Mouse (Mus musculus): ENCODE data around the gene Slc7a15. TPM values are rescaled to one million over a fixed set of nuclear protein-coding genes. Genes with fewer than 3 reads are reported as not detected.

Slc7a15 gene
- polyA plus RNA-seq, 1 experiment from 2014 or later, result not detected

DNA sequence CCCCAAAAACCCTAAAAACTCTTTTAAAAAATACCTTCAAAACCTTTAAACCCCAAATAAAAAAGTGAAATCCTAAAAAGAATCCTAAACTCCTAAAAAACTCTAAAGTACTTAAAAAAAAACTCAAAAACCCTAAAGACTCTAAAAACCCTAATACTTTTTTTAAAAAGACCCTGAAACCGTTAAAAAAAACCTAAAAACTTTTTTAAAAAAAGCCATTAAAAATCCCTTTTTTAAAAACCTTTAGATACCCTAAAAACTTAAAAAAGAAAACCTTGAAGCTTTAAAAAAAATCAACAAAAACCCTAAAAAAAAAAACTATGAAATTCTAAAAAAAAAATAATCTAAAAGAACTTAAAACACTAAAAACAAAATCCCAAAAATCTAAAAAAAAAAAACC is 35.4 kb upstream of the Slc7a15 start:
- no peak overlapping the region for H3K9ac ChIP-seq (replicated peaks; ENCODE audit: low read depth, low read length)
- ATAC-seq (ENCODE audit: insufficient number of reproducible peaks, insufficient read depth, low FRiP score, low read depth), result no peak
- no peak overlapping the region for H3K27ac ChIP-seq (ENCODE audit: low read length)
- H3K9me3 ChIP-seq (ENCODE audit: control insufficient read depth, low read depth, low read length), result no peaks in the 10 kb centered on the region
- 97% methylated on average over 1 of the region's 1 CpGs for WGBS
- H3K4me2 ChIP-seq (replicated peaks; ENCODE audit: low read depth, low read length), result no peak overlapping the region
- H3K4me1 ChIP-seq (ENCODE audit: control insufficient read depth, insufficient read depth, low read length), result no peaks in the 10 kb centered on the region
- no peaks in the 10 kb centered on the region for H3K27me3 ChIP-seq (ENCODE audit: control insufficient read depth, insufficient read depth, low read length)
- no peak overlapping the region for H3K4me3 ChIP-seq (ENCODE audit: low read depth, low read length)
- H3K36me3 ChIP-seq (ENCODE audit: control insufficient read depth, insufficient read depth, low read length), result no peaks in the 10 kb centered on the region

- H3K9me3 ChIP-seq (ENCODE audit: control insufficient read depth, low read depth, low read length), result no peaks in the 10 kb centered on the region
- H3K4me3 ChIP-seq (ENCODE audit: low read depth, low read length), result no peak overlapping the region
- ATAC-seq (ENCODE audit: insufficient number of reproducible peaks, insufficient read depth, low FRiP score, low read depth), result no peak
- H3K4me1 ChIP-seq (ENCODE audit: control insufficient read depth, insufficient read depth, low read length), result no peaks in the 10 kb centered on the region
- H3K9ac ChIP-seq (replicated peaks; ENCODE audit: low read depth, low read length), result no peak overlapping the region
- no peaks in the 10 kb centered on the region for H3K36me3 ChIP-seq (ENCODE audit: control insufficient read depth, insufficient read depth, low read length)
- H3K27me3 ChIP-seq (ENCODE audit: control insufficient read depth, insufficient read depth, low read length), result no peaks in the 10 kb centered on the region
- 93% methylated on average over 2 of the region's 2 CpGs for WGBS
- no peak overlapping the region for H3K27ac ChIP-seq (ENCODE audit: low read length)
- no peak overlapping the region for H3K4me2 ChIP-seq (replicated peaks; ENCODE audit: low read depth, low read length)
Observed at GRCm38 (mm10) chr12:8632737-8633365, 34.0 kb upstream of the Slc7a15 start.

- H3K9ac ChIP-seq (replicated peaks; ENCODE audit: low read depth, low read length), result no peak overlapping the region
- H3K36me3 ChIP-seq (ENCODE audit: control insufficient read depth, insufficient read depth, low read length), result no peaks in the 10 kb centered on the region
- no peaks in the 10 kb centered on the region for H3K27me3 ChIP-seq (ENCODE audit: control insufficient read depth, insufficient read depth, low read length)
Observed at GRCm38 (mm10) chr12:8631691-8632090, 32.8 kb upstream of the Slc7a15 start.

GRCm38 (mm10) chr12:8629537-8629936 is 30.7 kb upstream of the Slc7a15 start:
- no peaks in the 10 kb centered on the region for H3K27me3 ChIP-seq (ENCODE audit: control insufficient read depth, insufficient read depth, low read length)
- H3K27ac ChIP-seq (ENCODE audit: low read length), result no peak overlapping the region
- 97% methylated on average over 6 of the region's 6 CpGs for WGBS

More at GRCm38 (mm10) chr12:8631691-8632090, 32.8 kb upstream of the Slc7a15 start:
- no peak overlapping the region for H3K4me2 ChIP-seq (replicated peaks; ENCODE audit: low read depth, low read length)
- H3K4me3 ChIP-seq (ENCODE audit: low read depth, low read length), result no peak overlapping the region
- H3K4me1 ChIP-seq (ENCODE audit: control insufficient read depth, insufficient read depth, low read length), result no peaks in the 10 kb centered on the region
- no peaks in the 10 kb centered on the region for H3K9me3 ChIP-seq (ENCODE audit: control insufficient read depth, low read depth, low read length)
- H3K27ac ChIP-seq (ENCODE audit: low read length), result no peak overlapping the region
- ATAC-seq (ENCODE audit: insufficient number of reproducible peaks, insufficient read depth, low FRiP score, low read depth), result no peak
- 93% methylated on average over 1 of the region's 1 CpGs for WGBS

GRCm38 (mm10) chr12:8620678-8621018 is 21.8 kb upstream of the Slc7a15 start:
- Histone ChIP-seq H3K27ac (ENCODE audit: low read length) (no peak overlapping the region), H3K4me1 (ENCODE audit: control insufficient read depth, insufficient read depth, low read length) (no peaks in the 10 kb centered on the region), H3K4me2 (replicated peaks; ENCODE audit: low read depth, low read length) (no peak overlapping the region), H3K9me3 (ENCODE audit: control insufficient read depth, low read depth, low read length) (no peaks in the 10 kb centered on the region), H3K4me3 (ENCODE audit: low read depth, low read length) (no peak overlapping the region), H3K9ac (replicated peaks; ENCODE audit: low read depth, low read length) (no peak overlapping the region), H3K27me3 (ENCODE audit: control insufficient read depth, insufficient read depth, low read length) (no peaks in the 10 kb centered on the region), H3K36me3 (ENCODE audit: control insufficient read depth, insufficient read depth, low read length) (no peaks in the 10 kb centered on the region)
- ATAC-seq (ENCODE audit: insufficient number of reproducible peaks, insufficient read depth, low FRiP score, low read depth), result no peak
- 93% methylated on average over 5 of the region's 5 CpGs for WGBS

More at GRCm38 (mm10) chr12:8629537-8629936, 30.7 kb upstream of the Slc7a15 start:
- no peak overlapping the region for H3K9ac ChIP-seq (replicated peaks; ENCODE audit: low read depth, low read length)
- H3K4me2 ChIP-seq (replicated peaks; ENCODE audit: low read depth, low read length), result no peak overlapping the region
- no peaks in the 10 kb centered on the region for H3K36me3 ChIP-seq (ENCODE audit: control insufficient read depth, insufficient read depth, low read length)
- H3K4me1 ChIP-seq (ENCODE audit: control insufficient read depth, insufficient read depth, low read length), result no peaks in the 10 kb centered on the region
- no peak overlapping the region for H3K4me3 ChIP-seq (ENCODE audit: low read depth, low read length)
- ATAC-seq (ENCODE audit: insufficient number of reproducible peaks, insufficient read depth, low FRiP score, low read depth), result no peak
- no peaks in the 10 kb centered on the region for H3K9me3 ChIP-seq (ENCODE audit: control insufficient read depth, low read depth, low read length)

- WGBS, result 94% methylated on average over 9 of the region's 9 CpGs
- Histone ChIP-seq H3K4me2 (replicated peaks; ENCODE audit: low read depth, low read length) (no peak overlapping the region), H3K27me3 (ENCODE audit: control insufficient read depth, insufficient read depth, low read length) (no peaks in the 10 kb centered on the region), H3K9ac (replicated peaks; ENCODE audit: low read depth, low read length) (no peak overlapping the region), H3K9me3 (ENCODE audit: control insufficient read depth, low read depth, low read length) (no peaks in the 10 kb centered on the region), H3K4me1 (ENCODE audit: control insufficient read depth, insufficient read depth, low read length) (no peaks in the 10 kb centered on the region), H3K36me3 (ENCODE audit: control insufficient read depth, insufficient read depth, low read length) (no peaks in the 10 kb centered on the region), H3K4me3 (ENCODE audit: low read depth, low read length) (no peak overlapping the region), H3K27ac (ENCODE audit: low read length) (no peak overlapping the region)
- no peak for ATAC-seq (ENCODE audit: insufficient number of reproducible peaks, insufficient read depth, low FRiP score, low read depth)
Observed at GRCm38 (mm10) chr12:8619827-8620677, 21.2 kb upstream of the Slc7a15 start.

GRCm38 (mm10) chr12:8618271-8618670 is 19.4 kb upstream of the Slc7a15 start:
- Histone ChIP-seq H3K9ac (replicated peaks; ENCODE audit: low read depth, low read length) (no peak overlapping the region), H3K4me3 (ENCODE audit: low read depth, low read length) (no peak overlapping the region), H3K27ac (ENCODE audit: low read length) (no peak overlapping the region), H3K4me1 (ENCODE audit: control insufficient read depth, insufficient read depth, low read length) (no peaks in the 10 kb centered on the region), H3K27me3 (ENCODE audit: control insufficient read depth, insufficient read depth, low read length) (no peaks in the 10 kb centered on the region), H3K36me3 (ENCODE audit: control insufficient read depth, insufficient read depth, low read length) (no peaks in the 10 kb centered on the region), H3K4me2 (replicated peaks; ENCODE audit: low read depth, low read length) (no peak overlapping the region), H3K9me3 (ENCODE audit: control insufficient read depth, low read depth, low read length) (no peaks in the 10 kb centered on the region)
- no peak for ATAC-seq (ENCODE audit: insufficient number of reproducible peaks, insufficient read depth, low FRiP score, low read depth)
- WGBS, result 95% methylated on average over 3 of the region's 3 CpGs

GRCm38 (mm10) chr12:8609070-8609469 is 10.2 kb upstream of the Slc7a15 start:
- Histone ChIP-seq H3K4me1 (ENCODE audit: control insufficient read depth, insufficient read depth, low read length) (no peaks in the 10 kb centered on the region), H3K4me3 (ENCODE audit: low read depth, low read length) (no peak overlapping the region), H3K27ac (ENCODE audit: low read length) (no peak overlapping the region), H3K36me3 (ENCODE audit: control insufficient read depth, insufficient read depth, low read length) (no peaks in the 10 kb centered on the region), H3K9ac (replicated peaks; ENCODE audit: low read depth, low read length) (no peak overlapping the region), H3K4me2 (replicated peaks; ENCODE audit: low read depth, low read length) (no peak overlapping the region), H3K9me3 (ENCODE audit: control insufficient read depth, low read depth, low read length) (no peaks in the 10 kb centered on the region), H3K27me3 (ENCODE audit: control insufficient read depth, insufficient read depth, low read length) (no peaks in the 10 kb centered on the region)
- no peak for ATAC-seq (ENCODE audit: insufficient number of reproducible peaks, insufficient read depth, low FRiP score, low read depth)
- 96% methylated on average over 3 of the region's 3 CpGs for WGBS
